Mouse (Mus musculus) brain, embryonic 14.5 days (tissue): Measurements from ENCODE around the gene Scap. TPM values are rescaled to one million over a fixed set of nuclear protein-coding genes. Genes with fewer than 3 reads are reported as not detected.
"Not testable (repeated sequence)": the region's sequence is repeated elsewhere in the genome, so short reads cannot be mapped to it uniquely, and the experiment has no call there.

Source experiments
- DNase-seq: peaks from one replicate; pipeline ENCODE4 v3.0.0-alpha.2; 2011; ENCODE audit warnings: low read depth
- CTCF ChIP-seq: fragments of 200-500 bp; IDR thresholded peaks from 2 replicates; pipeline ENCODE4 v1.5.1; 2012; ENCODE audit warnings: inconsistent platforms, mild to moderate bottlenecking, moderate library complexity, borderline replicate concordance; ENCODE audit not compliant: insufficient read depth, insufficient read length; ENCODE audit errors: extremely low read depth
- POLR2A ChIP-seq: fragments of 200-500 bp; IDR thresholded peaks from 2 replicates; pipeline ENCODE4 v1.6.1; 2012; ENCODE audit warnings: mild to moderate bottlenecking, inconsistent platforms, borderline replicate concordance; ENCODE audit not compliant: poor library complexity, insufficient read depth, insufficient read length, severe bottlenecking; ENCODE audit errors: extremely low read depth
- polyA plus RNA-seq: library from polyadenylated mRNA; depleted of rRNA; stranded (reverse); fragments of >200 nt; gene quantifications from 2 replicates; pipeline ENCODE4 v1.2.3, GENCODE M21; 2012; rRNA removed

Gene Scap
- polyA plus RNA-seq, 1 experiment, result 53.4 TPM

- no peak for DNase-seq
- TF ChIP-seq CTCF (no peak), POLR2A (no peak)
Measured at GRCm38 (mm10) chr9:110400650-110401049, 67.6 kb downstream of the Scap start.

GRCm38 (mm10) chr9:110402731-110403130 is 69.6 kb downstream of the Scap start:
- TF ChIP-seq POLR2A, result no peak
- TF ChIP-seq CTCF, result no peak
- no peak for DNase-seq

- DNase-seq, result not testable (repeated sequence)
Measured at GRCm38 (mm10) chr9:110403240-110403639, 70.2 kb downstream of the Scap start.

- no peak for DNase-seq
- TF ChIP-seq CTCF, result no peak
- TF ChIP-seq POLR2A, result no peak
Measured at GRCm38 (mm10) chr9:110407311-110408098, 74.4 kb downstream of the Scap start.

DNA sequence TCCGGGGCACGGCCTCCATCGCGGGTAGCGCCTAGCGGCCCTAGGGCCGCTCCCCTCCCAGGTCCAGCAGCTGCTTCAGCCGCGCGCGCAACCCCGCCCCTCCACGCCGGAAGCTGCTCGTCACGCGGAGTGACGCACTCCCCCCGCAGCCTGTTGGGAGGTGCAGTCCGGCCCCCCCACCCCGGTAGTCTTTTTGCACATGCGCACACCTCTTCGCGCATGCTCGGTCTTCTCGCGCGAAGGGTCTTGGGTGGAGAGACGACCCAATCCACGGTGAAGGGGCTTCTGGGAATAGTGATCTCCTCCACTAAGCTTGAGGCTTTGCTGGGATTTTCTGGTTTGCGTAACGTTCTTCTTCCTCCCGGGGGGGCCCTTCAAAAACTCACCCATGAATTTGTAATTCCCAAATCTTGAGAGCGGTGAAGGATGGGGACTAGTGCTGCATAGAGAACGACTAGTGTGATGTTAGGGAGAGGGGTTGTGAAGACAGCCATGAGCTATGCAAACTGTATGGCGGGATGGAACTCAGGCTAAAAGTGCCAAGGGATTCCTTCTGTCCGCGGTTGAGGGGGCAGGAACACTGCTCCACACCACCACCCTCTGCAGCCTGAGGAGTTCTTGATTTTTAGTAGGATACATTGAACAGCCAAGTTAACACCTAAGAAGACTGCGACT is 75.1 kb downstream of the Scap start, which contains the start of gene Ptpn23:
Ptpn23 (minus strand) TSS at position 115 of the 675 bp plus-strand sequence.
- TF ChIP-seq CTCF (no peak), POLR2A (peak; percentile 93)
- DNase-seq, result peak; percentile 99

- peak; percentile 83 for DNase-seq
- no peak for TF ChIP-seq POLR2A
- peak; percentile 80 for TF ChIP-seq CTCF
Measured at GRCm38 (mm10) chr9:110410908-110411887, 78.1 kb downstream of the Scap start.

- DNase-seq, result peak; percentile 41
- TF ChIP-seq POLR2A (no peak), CTCF (no peak)
Measured at GRCm38 (mm10) chr9:110412926-110413325, 79.8 kb downstream of the Scap start.

DNA sequence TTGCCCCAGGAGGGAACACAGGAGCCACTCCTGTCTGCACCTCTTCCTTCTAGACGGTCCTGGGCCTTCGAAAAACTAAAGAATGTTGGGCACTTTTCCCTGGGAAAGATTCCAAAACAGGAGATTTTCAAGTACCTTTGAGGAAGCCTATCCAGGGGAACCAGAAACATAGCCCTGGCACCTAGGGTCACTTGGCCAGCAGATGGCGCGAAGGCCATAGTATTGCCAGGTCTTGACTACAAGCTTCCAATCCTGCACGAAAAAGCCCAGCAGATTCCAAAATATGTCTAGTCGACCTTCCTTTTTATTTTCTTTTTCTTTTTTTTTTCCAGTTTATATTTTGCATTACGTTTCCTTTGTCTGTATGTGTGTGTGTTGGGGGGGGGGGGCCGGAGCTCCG is 80.7 kb downstream of the Scap start:
- peak; percentile 54; the same call in 1 of the 2 replicates for TF ChIP-seq CTCF
- TF ChIP-seq POLR2A, result no peak
- peak; percentile 48 for DNase-seq

DNA sequence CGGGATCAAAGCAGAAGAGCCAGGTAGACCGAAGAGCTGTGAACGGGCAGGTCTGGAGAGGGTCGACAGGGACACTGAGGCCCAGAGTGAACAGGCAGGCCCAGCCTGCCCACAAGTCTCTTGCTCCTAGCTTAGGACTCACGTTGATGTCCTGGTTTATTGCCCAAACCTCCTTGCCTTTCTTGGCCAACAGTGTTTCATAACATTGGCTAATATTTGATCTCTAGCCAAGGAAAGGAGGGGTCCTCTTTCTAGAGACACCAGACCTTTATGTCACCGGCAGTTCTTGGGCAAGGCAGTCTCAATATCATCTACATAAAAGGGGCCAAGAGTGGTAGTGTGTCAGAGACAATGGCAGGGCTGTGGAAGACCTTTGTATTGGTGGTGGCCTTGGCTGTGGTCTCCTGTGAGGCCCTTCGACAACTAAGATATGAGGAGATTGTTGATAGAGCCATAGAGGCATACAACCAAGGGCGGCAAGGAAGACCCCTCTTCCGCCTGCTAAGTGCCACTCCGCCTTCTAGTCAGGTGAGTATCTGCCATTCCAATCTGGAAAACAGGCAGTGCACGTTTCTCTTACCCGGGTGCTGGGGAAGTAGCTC is 86.5 kb downstream of the Scap start, which contains the start of gene Ngp:
Ngp (plus strand) TSS at position 237 of the 602 bp plus-strand sequence.
- DNase-seq, result no peak
- no peak for TF ChIP-seq CTCF

DNA sequence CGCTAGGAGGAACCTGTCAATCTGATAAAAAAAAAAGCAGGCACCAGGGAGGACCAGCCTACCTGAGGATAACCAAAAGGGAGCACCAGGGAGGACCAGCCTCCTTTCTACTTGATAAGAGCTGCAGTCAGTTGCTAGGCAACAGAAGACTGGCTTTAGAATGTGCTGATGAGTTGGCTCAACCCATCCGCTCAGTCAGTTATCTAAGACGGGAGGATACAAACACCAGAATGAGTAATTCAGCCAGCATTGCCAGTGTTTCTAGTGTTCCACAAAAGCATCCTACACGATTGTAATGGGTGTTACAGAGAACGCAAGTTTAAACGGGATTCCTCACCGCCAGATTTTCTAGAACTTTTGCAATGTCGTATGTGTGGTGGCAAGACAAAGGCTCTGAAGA is 98.2 kb downstream of the Scap start:
- TF ChIP-seq CTCF, result no peak
- no peak for TF ChIP-seq POLR2A
- peak; percentile 22 for DNase-seq

DNA sequence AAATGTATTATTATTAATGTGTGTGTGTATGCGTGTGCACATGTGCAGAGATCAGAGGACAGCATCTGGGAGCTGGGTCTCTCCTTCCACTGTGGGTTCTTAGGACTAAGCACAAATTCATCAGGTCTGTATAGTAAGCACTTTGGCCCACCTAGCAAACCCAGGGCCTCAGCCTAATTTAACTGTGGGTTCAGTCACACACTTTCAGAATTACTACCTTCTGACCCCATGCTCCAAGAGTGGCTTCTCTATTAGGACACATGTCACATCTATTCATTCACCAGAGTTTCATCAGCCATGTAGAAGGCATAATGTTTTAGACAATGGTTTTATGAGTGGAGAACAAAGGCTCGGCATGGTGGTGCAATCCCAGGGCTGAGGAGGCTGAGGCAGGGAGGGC is 100.0 kb downstream of the Scap start:
- DNase-seq, result no peak
- TF ChIP-seq CTCF, result no peak
- no peak for TF ChIP-seq POLR2A

Other genes with a start within 250 kb of the Scap start
- gene Smarcc1, start 215.6 kb upstream of the Scap start, polyA plus RNA-seq, result 54.2 and 82.7 TPM in 2 replicates
- gene Dhx30, start 215.5 kb upstream of the Scap start, polyA plus RNA-seq, result 192 and 231 TPM in 2 replicates
- gene Cspg5, start 89.5 kb upstream of the Scap start, polyA plus RNA-seq, result 108 and 139 TPM in 2 replicates
- gene Elp6, start 28.1 kb upstream of the Scap start, polyA plus RNA-seq, result 46.6 and 55.9 TPM in 2 replicates
- gene Ptpn23, start 74.9 kb downstream of the Scap start, polyA plus RNA-seq, result 31.2 and 73.7 TPM in 2 replicates
- 0.45 and 1.1 TPM in 2 replicates for gene Ngp, start 86.5 kb downstream of the Scap start, polyA plus RNA-seq
- 35.8 and 39.3 TPM in 2 replicates for gene Klhl18, start 143.4 kb downstream of the Scap start, polyA plus RNA-seq
- gene Kif9, start 143.7 kb downstream of the Scap start, polyA plus RNA-seq, result 1.9 and 3.6 TPM in 2 replicates
- gene Setd2, start 199.3 kb downstream of the Scap start, polyA plus RNA-seq, result 83.3 and 90.6 TPM in 2 replicates